Mouse (Mus musculus): Measurements from ENCODE around the gene Il1rapl1. TPM values are rescaled to one million over a fixed set of nuclear protein-coding genes. Genes with fewer than 3 reads are reported as not detected.
"Not testable (repeated sequence)": the region's sequence is repeated elsewhere in the genome, so short reads cannot be mapped to it uniquely, and the experiment has no call there.

Gene Il1rapl1
- polyA plus RNA-seq, 1 experiment from 2014 or later = 0.14 TPM

DNA sequence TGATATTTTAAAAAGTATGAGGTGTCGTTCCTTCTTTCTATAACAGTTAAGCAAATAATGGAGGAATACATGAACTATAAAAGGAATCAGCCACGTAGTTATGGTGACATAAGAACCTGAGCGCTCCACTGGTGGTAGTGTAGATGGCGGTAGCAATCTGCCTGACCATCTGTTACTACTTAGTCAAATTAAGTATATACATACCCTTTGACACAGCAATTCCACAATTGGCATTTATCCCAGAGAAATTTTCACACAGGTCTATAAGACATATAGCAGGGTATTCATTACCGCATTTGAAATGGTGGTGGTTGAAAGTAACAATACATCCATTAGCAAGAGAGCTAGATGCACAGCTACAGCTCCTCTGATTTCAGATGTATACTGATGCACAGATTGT, 612.8 kb downstream of the Il1rapl1 start:
- no peak overlapping the region for H3K27ac ChIP-seq
- H3K27me3 ChIP-seq (replicated peaks) = no peaks in the 10 kb centered on the region
- no peak overlapping the region for H3K4me3 ChIP-seq
- H3K4me1 ChIP-seq = no peaks in the 10 kb centered on the region
- no peaks in the 10 kb centered on the region for H3K9me3 ChIP-seq (replicated peaks)
- whole genome bisulfite sequencing (ENCODE audit: insufficient replicate concordance) = 75% methylated on average over 5 of the region's 5 CpGs
- ATAC-seq = no peak
- no peaks in the 10 kb centered on the region for H3K36me3 ChIP-seq
- H3K9ac ChIP-seq = no peak overlapping the region
- H3K4me2 ChIP-seq = no peak overlapping the region

- Histone ChIP-seq H3K4me1 (no peaks in the 10 kb centered on the region), H3K27me3 (replicated peaks) (no peaks in the 10 kb centered on the region), H3K9me3 (replicated peaks) (no peaks in the 10 kb centered on the region), H3K4me3 (no peak overlapping the region), H3K9ac (no peak overlapping the region), H3K27ac (no peak overlapping the region), H3K4me2 (no peak overlapping the region), H3K36me3 (no peaks in the 10 kb centered on the region)
- 33% methylated on average over 1 of the region's 1 CpGs for WGBS (ENCODE audit: insufficient replicate concordance)
- ATAC-seq = no peak
These were observed 632.0 kb downstream of the Il1rapl1 start for GRCm38 (mm10) chrX:87483416-87483815.

DNA sequence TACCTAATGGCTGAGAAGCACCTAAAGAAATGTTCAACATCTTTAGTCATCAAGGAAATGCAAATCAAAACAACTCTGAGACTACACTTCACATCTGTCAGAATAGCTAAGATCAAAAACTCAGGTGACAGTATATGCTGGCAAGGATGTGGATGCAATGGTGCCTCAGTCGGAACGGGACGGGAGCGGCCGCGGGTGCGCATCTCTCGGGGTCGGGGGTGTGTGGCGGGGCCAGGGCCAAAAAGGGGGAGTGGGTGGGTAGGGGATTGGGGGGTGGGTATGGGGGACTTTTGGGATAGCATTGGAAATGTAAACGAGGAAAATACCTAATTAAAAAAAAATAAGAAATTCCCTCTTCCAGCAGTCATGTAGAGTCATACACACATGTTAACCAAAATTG, 877.3 kb downstream of the Il1rapl1 start:
- H3K27ac ChIP-seq; H3K4me3 ChIP-seq; H3K9ac ChIP-seq; H3K4me2 ChIP-seq; H3K36me3 ChIP-seq; H3K27me3 ChIP-seq (replicated peaks); H3K4me1 ChIP-seq; H3K9me3 ChIP-seq (replicated peaks): not testable (repeated sequence)
- WGBS (ENCODE audit: insufficient replicate concordance) = 40% methylated on average over 11 of the region's 11 CpGs
- ATAC-seq = peak; percentile 88

DNA sequence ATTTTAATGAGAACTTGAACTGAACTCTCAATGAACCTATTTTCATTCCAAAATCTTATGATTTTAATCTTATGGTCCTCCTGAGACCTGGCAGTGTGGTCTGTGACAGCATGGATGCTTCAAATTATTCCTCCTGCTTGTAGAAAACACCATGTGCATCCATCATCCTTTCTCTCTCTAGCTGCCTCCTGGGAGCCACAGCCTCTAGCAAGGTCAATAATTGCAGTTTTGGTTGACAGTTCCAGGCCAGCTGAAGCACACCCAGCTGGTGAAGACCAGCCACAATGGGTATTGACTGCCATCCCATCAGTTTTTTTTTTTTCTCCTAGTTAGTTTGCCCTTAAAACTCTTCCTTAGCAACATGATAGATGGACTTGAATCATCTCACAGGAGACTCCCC, 890.2 kb downstream of the Il1rapl1 start:
- Histone ChIP-seq H3K36me3 (no peaks in the 10 kb centered on the region), H3K4me2 (no peak overlapping the region), H3K9me3 (replicated peaks) (no peaks in the 10 kb centered on the region), H3K9ac (no peak overlapping the region), H3K4me3 (no peak overlapping the region), H3K4me1 (no peaks in the 10 kb centered on the region), H3K27ac (no peak overlapping the region), H3K27me3 (replicated peaks) (no peaks in the 10 kb centered on the region)
- ATAC-seq = no peak

DNA sequence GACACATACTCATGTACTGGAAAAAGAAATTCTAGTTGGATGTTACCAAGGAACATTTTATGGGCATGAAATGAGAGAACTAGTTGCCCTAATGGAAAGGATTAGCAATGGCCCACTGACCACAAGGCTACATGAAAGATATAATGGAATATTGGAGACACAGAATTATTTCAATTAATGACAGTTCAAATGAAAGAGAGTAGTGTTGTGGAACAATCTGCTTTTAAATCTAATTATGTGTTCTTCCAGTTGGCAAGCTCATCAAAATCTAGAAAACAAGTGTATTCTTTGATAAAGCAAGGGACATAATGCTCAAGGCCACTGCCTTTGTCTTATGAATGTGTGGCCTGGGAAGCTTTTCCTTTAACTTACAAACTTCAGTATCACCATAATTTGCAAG, 1113.1 kb downstream of the Il1rapl1 start:
- no peak overlapping the region for H3K4me3 ChIP-seq
- no peak overlapping the region for H3K9ac ChIP-seq
- no peaks in the 10 kb centered on the region for H3K4me1 ChIP-seq
- no peaks in the 10 kb centered on the region for H3K36me3 ChIP-seq
- no peak overlapping the region for H3K4me2 ChIP-seq
- H3K27ac ChIP-seq = no peak overlapping the region
- no peaks in the 10 kb centered on the region for H3K27me3 ChIP-seq (replicated peaks)
- H3K9me3 ChIP-seq (replicated peaks) = no peaks in the 10 kb centered on the region
- no peak for ATAC-seq

DNA sequence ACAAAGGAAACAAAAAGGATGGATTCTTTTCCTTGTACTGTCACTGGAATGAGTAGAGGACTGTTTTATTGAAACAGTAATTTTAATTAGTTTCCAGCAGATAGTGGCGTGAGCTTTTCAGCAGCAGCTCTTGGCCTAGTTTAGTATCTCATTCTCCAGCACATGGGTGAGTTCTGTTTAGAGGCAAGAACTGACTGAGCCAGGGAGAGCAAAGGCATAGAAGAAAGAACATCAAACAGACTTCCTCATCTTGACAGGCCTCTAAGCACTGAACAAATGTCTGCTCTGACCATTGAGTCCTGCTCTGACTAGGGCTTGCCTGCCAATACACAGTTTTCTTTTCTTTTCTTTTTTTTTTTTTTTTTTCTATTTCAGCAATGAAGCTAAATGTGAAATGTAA, 1160.3 kb downstream of the Il1rapl1 start:
- no peaks in the 10 kb centered on the region for H3K27me3 ChIP-seq (replicated peaks)
- no peaks in the 10 kb centered on the region for H3K9me3 ChIP-seq (replicated peaks)
- no peak overlapping the region for H3K9ac ChIP-seq
- H3K4me3 ChIP-seq = no peak overlapping the region
- no peak for ATAC-seq
- no peak overlapping the region for H3K4me2 ChIP-seq
- H3K27ac ChIP-seq = no peak overlapping the region
- H3K4me1 ChIP-seq = no peaks in the 10 kb centered on the region
- H3K36me3 ChIP-seq = no peaks in the 10 kb centered on the region
- WGBS (ENCODE audit: insufficient replicate concordance) = 54% methylated on average over 1 of the region's 1 CpGs

DNA sequence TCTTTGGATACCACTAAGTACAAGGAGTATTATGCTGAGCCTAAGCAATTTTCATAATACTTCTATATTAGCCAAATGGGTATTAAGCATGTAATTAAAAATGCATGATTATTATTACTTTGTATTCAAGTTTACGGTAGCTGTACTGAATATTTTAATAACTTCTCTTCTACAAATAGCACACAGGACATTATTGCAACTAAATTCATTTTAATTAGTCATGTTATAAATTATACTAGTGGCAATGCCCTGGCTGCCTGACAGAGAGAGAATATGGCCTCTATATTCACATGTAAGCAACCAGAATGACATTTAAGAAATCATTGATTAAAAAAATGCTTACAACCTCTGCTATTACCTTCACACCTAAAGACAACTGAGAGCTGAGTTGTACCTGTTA, 1160.8 kb downstream of the Il1rapl1 start:
- Histone ChIP-seq H3K9me3 (replicated peaks) (no peaks in the 10 kb centered on the region), H3K4me2 (no peak overlapping the region), H3K9ac (no peak overlapping the region), H3K27me3 (replicated peaks) (no peaks in the 10 kb centered on the region), H3K4me1 (no peaks in the 10 kb centered on the region), H3K27ac (no peak overlapping the region), H3K36me3 (no peaks in the 10 kb centered on the region), H3K4me3 (no peak overlapping the region)
- no peak for ATAC-seq
- WGBS (ENCODE audit: insufficient replicate concordance) = 65% methylated on average over 1 of the region's 1 CpGs

- ATAC-seq = no peak
- Histone ChIP-seq H3K4me2 (no peak overlapping the region), H3K4me3 (no peak overlapping the region), H3K9ac (no peak overlapping the region), H3K27me3 (replicated peaks) (no peaks in the 10 kb centered on the region), H3K27ac (no peak overlapping the region), H3K4me1 (no peaks in the 10 kb centered on the region), H3K9me3 (replicated peaks) (no peaks in the 10 kb centered on the region), H3K36me3 (no peaks in the 10 kb centered on the region)
- WGBS (ENCODE audit: insufficient replicate concordance) = 35% methylated on average over 2 of the region's 2 CpGs
These were observed 1164.5 kb downstream of the Il1rapl1 start for GRCm38 (mm10) chrX:86950940-86951339.

- Histone ChIP-seq H3K36me3 (no peaks in the 10 kb centered on the region), H3K4me1 (no peaks in the 10 kb centered on the region), H3K9me3 (replicated peaks) (no peaks in the 10 kb centered on the region), H3K9ac (no peak overlapping the region), H3K27ac (no peak overlapping the region), H3K4me3 (no peak overlapping the region), H3K27me3 (replicated peaks) (no peaks in the 10 kb centered on the region), H3K4me2 (no peak overlapping the region)
- no peak for ATAC-seq
These were observed 1166.3 kb downstream of the Il1rapl1 start for GRCm38 (mm10) chrX:86949112-86949511.

- Histone ChIP-seq H3K27me3 (replicated peaks) (no peaks in the 10 kb centered on the region), H3K4me1 (no peaks in the 10 kb centered on the region), H3K4me3 (no peak overlapping the region), H3K36me3 (no peaks in the 10 kb centered on the region), H3K27ac (no peak overlapping the region), H3K9me3 (replicated peaks) (no peaks in the 10 kb centered on the region), H3K9ac (no peak overlapping the region), H3K4me2 (no peak overlapping the region)
- WGBS (ENCODE audit: insufficient replicate concordance) = 52% methylated on average over 2 of the region's 2 CpGs
- ATAC-seq = no peak
These were observed 1260.6 kb downstream of the Il1rapl1 start for GRCm38 (mm10) chrX:86854835-86855234.

GRCm38 (mm10) chrX:86808218-86808617, 1307.2 kb downstream of the Il1rapl1 start:
- WGBS (ENCODE audit: insufficient replicate concordance) = 72% methylated on average over 3 of the region's 3 CpGs
- no peaks in the 10 kb centered on the region for H3K9me3 ChIP-seq (replicated peaks)
- H3K36me3 ChIP-seq = no peaks in the 10 kb centered on the region
- H3K4me3 ChIP-seq = no peak overlapping the region
- no peaks in the 10 kb centered on the region for H3K27me3 ChIP-seq (replicated peaks)
- no peak overlapping the region for H3K9ac ChIP-seq
- H3K27ac ChIP-seq = no peak overlapping the region
- H3K4me1 ChIP-seq = no peaks in the 10 kb centered on the region
- ATAC-seq = no peak
- no peak overlapping the region for H3K4me2 ChIP-seq

- Histone ChIP-seq H3K36me3 (no peaks in the 10 kb centered on the region), H3K27me3 (replicated peaks) (no peaks in the 10 kb centered on the region), H3K4me1 (no peaks in the 10 kb centered on the region), H3K4me2 (no peak overlapping the region), H3K9ac (no peak overlapping the region), H3K4me3 (no peak overlapping the region), H3K27ac (no peak overlapping the region), H3K9me3 (replicated peaks) (no peaks in the 10 kb centered on the region)
- ATAC-seq = no peak
- WGBS (ENCODE audit: insufficient replicate concordance) = 51% methylated on average over 2 of the region's 2 CpGs
These were observed 1312.7 kb downstream of the Il1rapl1 start for GRCm38 (mm10) chrX:86802725-86803124.

GRCm38 (mm10) chrX:86728803-86729202, 1386.6 kb downstream of the Il1rapl1 start:
- Histone ChIP-seq H3K4me3 (no peak overlapping the region), H3K36me3 (no peaks in the 10 kb centered on the region), H3K9ac (no peak overlapping the region), H3K4me1 (no peaks in the 10 kb centered on the region), H3K27me3 (replicated peaks) (no peaks in the 10 kb centered on the region), H3K9me3 (replicated peaks) (no peaks in the 10 kb centered on the region), H3K27ac (no peak overlapping the region), H3K4me2 (no peak overlapping the region)
- ATAC-seq = no peak
- WGBS (ENCODE audit: insufficient replicate concordance) = 35% methylated on average over 3 of the region's 3 CpGs
